Mouse (Mus musculus) liver, embryonic 16.5 days (tissue): Measurements from ENCODE around the gene Naga. TPM values are rescaled to one million over a fixed set of nuclear protein-coding genes. Genes with fewer than 3 reads are reported as not detected.

Experiments used
- ATAC-seq: fragments of 200-750 bp; cut with Nextera tagmentation; 2 replicates; pipeline ENCODE4 v1.8.0; 2017; ENCODE audit warnings: low read depth, mild to moderate bottlenecking, moderate number of reproducible peaks, moderate library complexity
- H3K27ac ChIP-seq: fragments of 300-500 bp; sonication (generic); 2 replicates; pipeline ENCODE4 v1.5.1; 2014; ENCODE audit warnings: mild to moderate bottlenecking, low read length
- H3K27me3 ChIP-seq: fragments of 300-500 bp; sonication (generic); 2 replicates; pipeline ENCODE4 v1.6.1; 2014; ENCODE audit warnings: low read depth, low read length, mixed read lengths; ENCODE audit not compliant: control insufficient read depth, insufficient read depth
- H3K36me3 ChIP-seq: fragments of 300-500 bp; sonication (generic); 2 replicates; pipeline ENCODE4 v1.6.1; 2014; ENCODE audit warnings: mild to moderate bottlenecking; ENCODE audit not compliant: control insufficient read depth, insufficient read depth
- H3K4me1 ChIP-seq: fragments of 300-500 bp; sonication (generic); 2 replicates; pipeline ENCODE4 v1.6.1; 2014; ENCODE audit warnings: low read depth, low read length, mixed read lengths; ENCODE audit not compliant: control insufficient read depth
- H3K4me2 ChIP-seq: fragments of 300-500 bp; sonication (generic); 2 replicates; pipeline ENCODE4 v1.6.1; 2014; ENCODE audit warnings: low read depth, low read length, mixed read lengths
- H3K4me3 ChIP-seq: fragments of 300-500 bp; sonication (generic); 2 replicates; pipeline ENCODE4 v1.5.1; 2014; ENCODE audit warnings: low read depth, mild to moderate bottlenecking, low read length
- H3K9ac ChIP-seq: fragments of 300-500 bp; sonication (generic); 2 replicates; pipeline ENCODE4 v1.6.1; 2014; ENCODE audit warnings: low read depth, low read length
- H3K9me3 ChIP-seq: fragments of 300-500 bp; sonication (generic); replicated peaks from 2 replicates; pipeline ENCODE4 v1.6.1; 2016; ENCODE audit warnings: low read length; ENCODE audit not compliant: control insufficient read depth
- WGBS: fragments of 180-500 bp; shearing (Covaris S2); extraction: QIAGEN DNeasy Blood & Tissue Kit; methylation state at CpG from one replicate; pipeline ENCODE4 v1.1.7; 2014; ENCODE audit not compliant: insufficient replicate concordance; 5-methylcytosine and 5-hydroxymethylcytosine counted together
- polyA plus RNA-seq: library from polyadenylated mRNA; unstranded; fragments of >200 nt; fragmentation: Nextera tagmentation; extraction: Ambion mirVana; gene quantifications from 2 replicates; pipeline ENCODE4 v1.2.1, GENCODE M21; 2015

The Naga gene
- polyA plus RNA-seq, 1 experiment from 2014 or later, result 51.1 TPM

- Histone ChIP-seq H3K27ac (no peak overlapping the region), H3K27me3 (peaks cover 8% of the 10 kb centered on the region), H3K36me3 (no peaks in the 10 kb centered on the region), H3K4me1 (peaks cover 5% of the 10 kb centered on the region), H3K9ac (no peak overlapping the region), H3K4me3 (no peak overlapping the region), H3K9me3 (no peaks in the 10 kb centered on the region), H3K4me2 (no peak overlapping the region)
- no peak for ATAC-seq
- 21% methylated on average over 7 of the region's 7 CpGs for WGBS
Measured at GRCm38 (mm10) chr15:82293271-82293711, 45.4 kb downstream of the Naga start.

- WGBS, result 33% methylated on average over 5 of the region's 5 CpGs
- H3K9ac ChIP-seq, result no peak overlapping the region
- peaks cover 8% of the 10 kb centered on the region for H3K27me3 ChIP-seq
- peaks cover 5% of the 10 kb centered on the region for H3K4me1 ChIP-seq
- no peak overlapping the region for H3K4me2 ChIP-seq
- no peak for ATAC-seq
- H3K36me3 ChIP-seq, result no peaks in the 10 kb centered on the region
- H3K27ac ChIP-seq, result no peak overlapping the region
- H3K9me3 ChIP-seq, result no peaks in the 10 kb centered on the region
- no peak overlapping the region for H3K4me3 ChIP-seq
Measured at GRCm38 (mm10) chr15:82292851-82293250, 45.9 kb downstream of the Naga start.

- H3K4me1 ChIP-seq, result peaks cover 7% of the 10 kb centered on the region
- no peak for ATAC-seq
- no peak overlapping the region for H3K4me3 ChIP-seq
- 59% methylated on average over 7 of the region's 7 CpGs for WGBS
- no peak overlapping the region for H3K9ac ChIP-seq
- H3K27me3 ChIP-seq, result peaks cover 8% of the 10 kb centered on the region
- no peaks in the 10 kb centered on the region for H3K9me3 ChIP-seq
- H3K36me3 ChIP-seq, result no peaks in the 10 kb centered on the region
- H3K27ac ChIP-seq, result no peak overlapping the region
- H3K4me2 ChIP-seq, result no peak overlapping the region
Measured at GRCm38 (mm10) chr15:82290252-82290651, 48.5 kb downstream of the Naga start.

DNA sequence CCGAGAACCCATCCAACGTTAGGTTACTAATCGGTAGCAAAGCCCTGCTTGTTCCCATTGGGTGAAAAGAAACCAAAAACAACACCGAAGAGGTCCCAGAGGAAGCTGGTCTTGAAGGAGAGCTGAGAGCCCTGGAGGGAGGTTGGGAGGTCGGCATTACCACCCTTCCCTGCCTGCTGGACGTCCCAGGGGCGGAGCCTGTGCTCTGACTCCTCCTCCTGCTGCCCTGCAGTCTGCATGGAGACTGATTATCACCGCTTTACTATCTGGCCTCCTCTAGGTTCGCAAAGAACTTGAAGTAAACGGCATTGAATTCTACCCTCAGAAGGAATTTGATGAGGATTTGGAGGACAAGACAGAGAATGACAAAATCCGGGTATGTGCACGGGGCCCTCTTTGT is 52.6 kb downstream of the Naga start:
- no peak overlapping the region for H3K4me2 ChIP-seq
- no peak for ATAC-seq
- 32% methylated on average over 12 of the region's 12 CpGs for whole genome bisulfite sequencing

GRCm38 (mm10) chr15:82280638-82281037 is 58.1 kb downstream of the Naga start:
- Histone ChIP-seq H3K9me3 (no peaks in the 10 kb centered on the region), H3K9ac (no peak overlapping the region), H3K27ac (no peak overlapping the region), H3K36me3 (no peaks in the 10 kb centered on the region), H3K27me3 (peaks cover 15% of the 10 kb centered on the region), H3K4me1 (no peaks in the 10 kb centered on the region), H3K4me3 (no peak overlapping the region), H3K4me2 (no peak overlapping the region)
- WGBS, result 54% methylated on average over 4 of the region's 4 CpGs
- ATAC-seq, result no peak

More for the DNA sequence above, 52.6 kb downstream of the Naga start:
- Histone ChIP-seq H3K9ac (no peak overlapping the region), H3K36me3 (no peaks in the 10 kb centered on the region), H3K4me1 (peaks cover 5% of the 10 kb centered on the region; the same call in 1 of the 2 replicates), H3K27me3 (no peaks in the 10 kb centered on the region), H3K4me3 (no peak overlapping the region), H3K9me3 (no peaks in the 10 kb centered on the region), H3K27ac (no peak overlapping the region)

Other genes with a start within 250 kb of the Naga start
- gene Ccdc134, start 211.0 kb downstream of the Naga start, polyA plus RNA-seq, result 5.3 and 5.5 TPM in 2 replicates
- 51.9 and 53.2 TPM in 2 replicates for gene Srebf2, start 191.7 kb downstream of the Naga start, polyA plus RNA-seq
- 0.11 TPM in 2 replicates for gene Shisa8, start 126.1 kb downstream of the Naga start, polyA plus RNA-seq
- gene Tnfrsf13c, start 114.6 kb downstream of the Naga start, polyA plus RNA-seq, result 0.40 and 0.93 TPM in 2 replicates
- 27.1 and 31.0 TPM in 2 replicates for gene Cenpm, start 94.2 kb downstream of the Naga start, polyA plus RNA-seq
- gene 1500009C09Rik, start 86.5 kb downstream of the Naga start, polyA plus RNA-seq, result not detected in 2 replicates
- 0.32 TPM in 1 of 2 replicates, not detected in the other for gene Sept3, start 64.0 kb downstream of the Naga start, polyA plus RNA-seq
- gene Wbp2nl, start 40.0 kb downstream of the Naga start, polyA plus RNA-seq, result 0.08 TPM in 1 of 2 replicates, not detected in the other
- 38.9 and 43.4 TPM in 2 replicates for gene Pheta2, start within 50 bp of the Naga start, polyA plus RNA-seq
- 170 and 175 TPM in 2 replicates for gene Smdt1, start within 50 bp of the Naga start, polyA plus RNA-seq
- gene Ndufa6, start 15.4 kb upstream of the Naga start, polyA plus RNA-seq, result 348 and 350 TPM in 2 replicates
- gene Cyp2d22, start 41.3 kb upstream of the Naga start, polyA plus RNA-seq, result 20.1 and 20.6 TPM in 2 replicates
- not detected in 2 replicates for gene Cyp2d11, start 55.1 kb upstream of the Naga start, polyA plus RNA-seq
- 72.1 and 86.0 TPM in 2 replicates for gene Cyp2d10, start 68.3 kb upstream of the Naga start, polyA plus RNA-seq
- 3.0 and 4.2 TPM in 2 replicates for gene Cyp2d9, start 94.5 kb upstream of the Naga start, polyA plus RNA-seq
- not detected in 2 replicates for gene Cyp2d12, start 216.1 kb upstream of the Naga start, polyA plus RNA-seq